ENCODE assay signal across 8 mouse cellular contexts in the genomic region with DNA sequence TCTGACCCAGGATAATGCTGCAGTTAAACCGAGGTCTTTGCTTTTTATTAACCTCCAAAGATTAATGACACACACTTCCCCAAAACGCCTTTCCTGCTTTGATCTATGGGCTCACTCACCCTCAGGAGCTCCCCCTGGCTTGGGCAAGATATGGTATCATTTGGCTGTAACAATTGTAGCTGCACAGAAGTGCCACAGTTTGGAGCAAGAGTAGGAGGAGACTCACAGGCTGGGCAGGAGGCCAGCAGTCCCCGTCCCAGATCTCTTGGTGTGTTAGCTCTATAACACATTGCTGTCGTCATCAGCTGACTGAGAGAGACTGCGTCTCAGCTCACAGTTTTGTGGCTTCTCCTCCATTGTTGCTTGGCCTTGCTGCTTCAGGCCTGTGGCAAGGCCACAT. TPM values are rescaled to one million over a fixed set of nuclear protein-coding genes. Genes with fewer than 3 reads are reported as not detected.
DNase-seq lines count a peak whose midpoint lies in the region; ATAC-seq and TF ChIP-seq lines count a peak whose summit lies in the region.

No protein-coding gene starts in this region.

- ATAC-seq in hindbrain, embryonic 11.5 days (ENCODE audit: low FRiP score), result no peak
- peak; percentile 93 for ATAC-seq in megakaryocyte-erythroid progenitor cell, adult 5-6 weeks (replicated peaks; ENCODE audit: low FRiP score, low TSS enrichment, poor library complexity, severe bottlenecking)

- H3K36me3 ChIP-seq in hindbrain, embryonic 11.5 days (ENCODE audit: control insufficient read depth, insufficient read depth, low read length), result no peaks in the 10 kb centered on the region

- 21% methylated on average over 5 of the region's 5 CpGs for WGBS in hindbrain, embryonic 11.5 days

- H3K4me1 ChIP-seq in bone marrow macrophage, adult 2 months (ENCODE audit: control insufficient read depth, insufficient read depth, low read length), result peaks cover 28% of the 10 kb centered on the region
- H3K4me1 ChIP-seq in hindbrain, embryonic 11.5 days (replicated peaks; ENCODE audit: control insufficient read depth, insufficient read depth, low read length), result peaks cover 29% of the 10 kb centered on the region

- TF ChIP-seq POLR2A in bone marrow macrophage, adult 2 months (IDR thresholded peaks at IDR 0.05; ENCODE audit: borderline replicate concordance, low read depth, low read length), result no peak

- 0 out of 2 replicates have a peak, but pooled peaks cover 2% of the 10 kb centered on the region for H3K27me3 ChIP-seq in hindbrain, embryonic 11.5 days (ENCODE audit: control insufficient read depth, insufficient read depth, low read length)

- no peak overlapping the region for H3K9ac ChIP-seq in hindbrain, embryonic 11.5 days (ENCODE audit: low read depth, low read length)

- DNase-seq in layer of hippocampus, adult 11-12 months (ENCODE audit: low spot score), result peak; percentile 69
- no peak for DNase-seq in layer of hippocampus, adult 9-10 months (ENCODE audit: low spot score)
- peak; percentile 49 for DNase-seq in hindbrain, embryonic 11.5 days (ENCODE audit: low spot score)
- DNase-seq in layer of hippocampus, postnatal 36 days, result peak; percentile 66 to 71
- DNase-seq in spleen, postnatal 36 days (ENCODE audit: low spot score in 2 of 2), result no peak
- DNase-seq in B cell, adult 2 months, result no peak

- H3K9me3 ChIP-seq in hindbrain, embryonic 11.5 days (ENCODE audit: control insufficient read depth, low read length), result no peaks in the 10 kb centered on the region

- H3K4me3 ChIP-seq in bone marrow macrophage, adult 2 months (ENCODE audit: insufficient read depth, low read length), result no peak overlapping the region
- H3K4me3 ChIP-seq in hindbrain, embryonic 11.5 days (ENCODE audit: low read depth, low read length), result no peak overlapping the region

- TF ChIP-seq CTCF in bone marrow macrophage, adult 2 months (IDR thresholded peaks at IDR 0.05; ENCODE audit: low read depth, low read length), result no peak

- no peak overlapping the region for H3K4me2 ChIP-seq in hindbrain, embryonic 11.5 days (replicated peaks; ENCODE audit: low read depth, low read length)

- H3K27ac ChIP-seq in bone marrow macrophage, adult 2 months (ENCODE audit: insufficient read depth, low read depth, low read length), result peak overlapping the region; percentile 31; the same call in 1 of the 2 replicates
- H3K27ac ChIP-seq in hindbrain, embryonic 11.5 days (ENCODE audit: low read depth, low read length), result peak overlapping the region; percentile 70

RNA-seq across cellular contexts. Expression of gene A3galt2, which starts 35.1 kb away (rescaled TPM):
- polyA plus RNA-seq in bone marrow macrophage, adult 2 months (2012; ENCODE audit: insufficient read depth, insufficient read length, missing spikeins), result 0.16 TPM in 1 of 2 replicates, not detected in the other
- polyA plus RNA-seq in hindbrain, embryonic 11.5 days (2014; fragmentation: Nextera tagmentation; extraction: Ambion mirVana), result 0.42 and 0.51 TPM in 2 replicates
- under 1 TPM; 0.48 to 0.62 TPM for total RNA-seq in layer of hippocampus, postnatal 36 days (2021)
- 0.31 TPM in 1 of 2 replicates, not detected in the other for total RNA-seq in megakaryocyte-erythroid progenitor cell, adult 5-6 weeks (2014; fragmentation: Nextera tagmentation)
- not detected in 2 replicates for total RNA-seq in megakaryocyte-erythroid progenitor cell, adult 5-6 weeks (2017)

Comparison
In these comparisons a context has a peak if more than half of its experiments do, and no peak if none do; other contexts are left out.
1. DNase-seq: peak in layer of hippocampus, adult 11-12 months (single experiment), hindbrain, embryonic 11.5 days (single experiment) and layer of hippocampus, postnatal 36 days (2 of 2); none in layer of hippocampus, adult 9-10 months (single experiment), spleen, postnatal 36 days (0 of 2) and B cell, adult 2 months (0 of 2).